Mouse (Mus musculus): ENCODE measurements around the gene A930009A15Rik. TPM values are rescaled to one million over a fixed set of nuclear protein-coding genes. Genes with fewer than 3 reads are reported as not detected.
A peak's percentile ranks its signal among the peaks of the same experiment; 100 is the strongest.

Gene A930009A15Rik
- total RNA-seq, 2 experiments from 2014 or later = not detected

DNA sequence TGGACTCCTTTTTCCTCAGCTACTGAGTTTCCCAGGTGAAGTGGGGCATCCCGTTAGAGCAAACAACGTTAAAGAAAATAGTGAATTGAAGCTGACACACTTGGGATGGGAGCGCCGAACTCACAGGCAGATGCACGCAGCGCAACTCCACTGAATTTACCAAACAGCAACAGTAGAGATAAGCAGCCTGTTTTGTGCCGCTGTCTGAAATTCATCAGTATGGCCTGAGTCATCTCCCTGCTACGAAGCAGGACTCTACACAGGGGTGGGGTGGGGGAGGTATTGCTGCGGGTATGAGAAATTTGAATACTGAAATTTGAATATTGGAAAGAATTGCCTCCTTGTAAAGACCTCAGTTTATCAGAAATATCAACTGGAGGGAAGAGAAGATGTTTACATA, 12.2 kb downstream of the A930009A15Rik start:
- no peak for DNase-seq

DNA sequence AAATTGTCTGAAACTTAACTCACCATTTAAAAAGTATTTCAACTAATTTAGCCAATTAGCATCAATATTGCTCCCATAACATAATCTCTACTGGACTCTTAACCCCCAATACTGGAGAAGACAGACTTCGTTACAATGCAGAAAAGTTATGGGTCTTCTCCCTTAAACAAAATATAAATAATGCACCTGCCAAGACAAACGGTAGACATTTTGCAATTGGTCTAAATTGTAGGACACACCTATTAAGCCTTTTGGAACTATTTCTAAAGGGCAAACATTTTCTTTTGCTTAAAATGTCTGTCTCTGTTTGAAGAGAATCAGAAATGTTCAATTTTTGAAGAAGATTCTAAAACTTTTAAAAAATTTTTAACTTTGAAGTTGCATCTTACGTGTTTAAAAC, 13.3 kb downstream of the A930009A15Rik start:
- DNase-seq = no peak

DNA sequence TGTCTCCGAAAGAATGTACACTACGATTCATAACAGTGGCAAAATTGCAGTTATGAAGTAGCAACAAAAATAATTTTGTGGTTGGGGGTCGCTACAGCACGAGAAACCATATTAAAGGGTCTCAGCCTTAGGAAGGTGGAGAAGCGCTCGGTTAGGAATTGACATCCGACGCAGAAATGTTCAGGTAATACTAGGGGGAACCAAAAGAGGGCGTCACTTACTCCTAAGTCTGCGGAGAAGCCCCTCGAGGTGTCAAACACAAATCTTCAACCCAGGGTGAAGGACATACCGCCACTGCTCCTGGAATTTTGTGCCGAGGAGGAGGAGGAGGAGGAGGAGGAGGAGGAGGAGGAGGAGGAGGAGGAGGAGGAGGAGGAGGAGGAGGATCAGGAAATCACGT, 14.9 kb downstream of the A930009A15Rik start:
- no peak for DNase-seq

DNA sequence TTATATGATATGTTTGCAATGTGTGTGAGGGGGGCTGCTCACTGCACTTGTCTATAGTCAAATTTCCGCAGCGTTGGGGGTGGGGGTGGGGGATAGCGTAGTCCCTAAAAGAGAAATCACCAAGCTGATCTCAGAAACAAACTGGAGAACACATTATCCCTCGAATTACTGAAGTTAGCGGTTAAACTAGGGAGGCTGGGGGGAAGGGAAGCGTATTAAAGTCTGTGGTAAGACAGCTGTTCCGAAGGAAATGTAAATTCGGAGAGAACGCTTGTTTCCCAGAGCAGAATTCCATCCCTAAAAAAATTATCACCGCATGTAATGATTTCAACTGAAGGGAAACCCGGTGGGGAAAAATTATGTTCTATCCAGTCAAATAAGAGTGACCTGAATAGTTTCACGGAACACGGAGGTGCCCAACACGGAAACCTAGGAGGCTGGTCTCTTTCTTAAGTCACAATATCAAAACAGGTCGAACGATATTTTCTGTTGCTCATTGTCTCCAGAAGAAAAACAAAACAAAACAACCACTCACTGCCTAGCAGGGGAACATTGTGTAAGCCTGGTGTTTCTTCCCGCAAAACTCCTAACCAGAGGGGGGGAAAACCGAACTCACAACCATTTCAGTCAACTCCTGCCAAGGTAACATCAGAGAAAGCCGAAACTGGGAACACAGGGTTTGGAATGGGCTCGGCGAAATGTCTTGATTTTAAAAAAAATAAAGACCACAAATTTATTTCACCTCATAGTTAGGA, 15.9 kb downstream of the A930009A15Rik start:
- DNase-seq = no peak

DNA sequence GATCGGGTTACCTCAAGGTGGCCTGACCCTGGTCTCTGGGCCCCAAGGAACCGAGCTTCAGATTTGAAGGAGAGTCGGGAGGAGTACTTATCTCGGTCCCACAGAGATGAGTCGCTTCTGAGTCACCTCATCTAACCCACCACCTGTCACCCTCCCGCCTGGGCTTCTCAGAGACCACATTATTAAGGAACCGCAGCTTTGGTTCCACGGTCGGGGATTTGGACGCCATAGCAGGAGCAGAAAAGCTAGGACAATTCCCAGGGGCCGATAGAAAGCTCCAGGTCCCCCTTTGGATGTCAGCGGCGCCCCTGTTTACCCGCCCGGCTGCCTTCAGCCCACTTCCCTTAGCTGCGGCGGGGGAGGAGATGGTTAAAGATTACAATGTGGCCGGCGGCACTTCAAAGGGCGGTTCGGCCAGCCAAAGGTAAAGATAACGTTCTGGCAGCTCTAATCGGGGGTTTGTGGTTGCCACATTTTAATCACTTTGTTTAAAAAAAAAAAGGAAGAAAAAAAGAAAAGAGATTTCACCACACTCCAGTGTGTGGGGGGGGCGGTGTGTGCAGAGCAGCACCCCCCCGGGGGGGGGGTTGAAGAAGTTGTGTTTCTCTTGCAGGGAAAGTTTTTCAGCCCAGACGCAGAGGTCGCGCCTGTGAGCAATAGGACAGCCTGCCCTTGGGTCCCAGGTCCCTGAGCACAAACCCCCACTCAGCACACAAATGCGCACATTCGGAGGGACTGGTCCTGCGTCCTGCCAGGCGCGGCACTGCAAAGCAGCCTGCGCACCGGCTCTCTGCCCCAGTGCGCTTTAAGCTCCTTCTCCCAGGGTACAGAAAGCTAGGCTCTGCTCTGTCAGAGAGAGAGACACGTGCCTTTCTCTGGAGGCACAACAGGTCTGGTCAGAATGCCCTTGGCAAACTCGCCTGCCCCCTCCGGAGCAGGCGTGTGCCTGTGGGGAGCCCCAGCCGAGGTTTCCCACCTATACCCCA, 16.8 kb downstream of the A930009A15Rik start:
- DNase-seq = peak; percentile 41

DNA sequence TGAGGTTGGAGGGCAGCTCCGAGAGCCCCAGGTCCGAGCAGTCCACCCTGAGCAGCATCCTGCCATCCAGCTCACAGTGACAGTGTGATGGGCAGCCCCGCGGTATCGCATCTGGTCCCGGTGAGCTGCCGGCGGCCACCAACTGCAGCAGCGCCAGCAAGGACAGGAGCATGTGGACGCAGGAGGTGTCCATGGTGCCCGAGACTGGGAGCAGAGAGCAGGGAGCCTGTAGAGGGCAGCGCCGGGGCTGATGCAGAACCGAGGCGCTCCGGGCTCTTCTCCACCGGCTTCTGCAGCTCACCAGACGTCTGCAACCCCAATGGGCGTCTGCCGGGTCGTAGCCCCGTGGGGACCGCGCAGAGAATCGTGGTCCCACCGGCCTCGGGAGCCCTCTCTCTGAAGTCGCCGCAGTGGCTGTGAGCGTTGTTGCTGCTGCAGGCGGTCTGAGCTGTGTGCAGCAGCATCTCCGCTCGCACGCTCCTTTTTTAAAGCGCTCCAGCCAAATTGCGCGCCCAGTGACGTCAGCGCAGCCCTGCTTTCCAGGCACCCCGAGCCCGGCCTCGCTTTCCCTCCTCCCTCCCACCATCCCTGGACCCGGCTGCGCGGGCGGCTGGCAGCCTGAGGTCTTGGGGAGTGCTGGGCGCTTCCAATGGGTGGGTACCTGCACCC, 17.6 kb downstream of the A930009A15Rik start, which contains the start of gene Lgr5:
Gene Lgr5 (minus strand): TSS at position 480 of the 669 bp plus-strand sequence.
- peak; percentile 73 for DNase-seq

DNA sequence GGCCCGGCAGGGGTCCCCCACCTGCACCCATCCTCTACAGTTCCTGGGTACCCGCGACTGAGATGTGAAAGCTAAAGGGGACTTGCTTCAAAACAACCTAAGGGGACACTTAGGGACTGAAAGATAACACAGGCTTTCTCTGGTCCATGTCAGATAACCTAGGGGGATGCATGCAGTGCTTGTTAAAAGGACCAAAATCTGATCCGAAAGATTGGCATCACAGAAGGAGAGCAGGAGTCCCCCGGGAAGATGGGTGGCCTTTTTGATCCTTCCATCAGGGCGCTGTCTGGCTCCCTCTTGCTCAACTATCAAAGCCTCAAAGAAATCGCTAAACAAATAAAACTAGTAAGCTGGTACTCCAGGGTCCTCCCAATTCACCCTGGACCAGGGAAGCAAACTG, 18.2 kb downstream of the A930009A15Rik start:
- DNase-seq = no peak

DNA sequence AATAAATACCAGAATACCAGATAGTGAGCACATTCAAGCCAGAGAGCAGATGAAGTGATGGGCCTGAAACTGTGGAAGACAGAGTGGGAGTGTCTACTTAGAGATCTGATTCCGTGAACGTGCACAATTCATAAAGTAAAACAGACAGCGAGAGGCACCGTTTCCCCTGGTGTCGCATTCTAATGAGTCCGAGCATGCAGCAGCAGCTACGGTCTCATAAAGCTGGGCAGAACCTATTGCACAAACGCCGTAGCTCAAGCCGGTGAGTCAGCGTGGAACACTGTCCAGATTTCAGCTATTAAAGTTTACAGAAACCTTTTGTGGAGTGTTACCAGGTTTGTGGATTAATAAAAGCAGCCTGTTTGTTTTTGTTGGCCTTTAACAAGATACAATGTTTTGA, 23.4 kb downstream of the A930009A15Rik start:
- DNase-seq = peak; percentile 24

DNA sequence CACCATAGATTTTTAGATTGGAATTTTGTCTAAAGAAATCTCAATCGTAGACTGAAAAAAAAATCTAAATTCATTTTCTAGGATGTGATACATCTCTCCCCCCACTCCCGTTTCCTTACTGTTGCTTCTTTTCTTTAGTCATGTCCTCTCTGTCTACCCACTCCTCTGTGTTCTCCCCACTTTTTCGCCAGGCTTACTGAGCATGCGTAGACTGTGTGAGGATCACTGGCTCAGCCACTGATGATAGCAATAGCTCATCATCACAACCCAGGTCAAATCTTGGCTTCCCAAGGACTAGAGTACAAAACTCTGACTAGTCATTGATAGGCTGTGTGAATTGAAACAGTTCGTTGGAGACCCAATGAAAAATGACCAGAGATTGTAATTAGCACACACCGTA, 23.9 kb downstream of the A930009A15Rik start:
- no peak for DNase-seq

DNA sequence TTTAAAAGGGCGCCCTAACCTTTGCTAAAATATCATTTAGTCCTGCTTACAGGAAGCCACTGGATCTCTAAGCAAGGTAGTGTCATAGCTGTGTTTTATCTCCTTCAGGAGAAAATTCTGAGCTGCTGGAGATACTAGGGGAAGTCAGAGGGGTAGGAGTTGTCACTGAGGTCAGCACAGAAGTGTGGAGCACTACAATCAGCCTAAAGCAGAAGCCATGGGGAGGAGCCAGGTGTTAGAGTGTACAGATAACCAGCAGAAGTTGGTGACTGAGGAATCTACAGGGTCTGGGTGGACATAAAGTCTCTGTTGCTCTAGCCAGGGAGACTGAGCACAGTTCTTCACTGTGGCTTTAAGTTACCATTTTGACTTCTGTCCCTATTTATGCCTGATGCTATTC, 26.0 kb downstream of the A930009A15Rik start:
- DNase-seq = no peak

DNA sequence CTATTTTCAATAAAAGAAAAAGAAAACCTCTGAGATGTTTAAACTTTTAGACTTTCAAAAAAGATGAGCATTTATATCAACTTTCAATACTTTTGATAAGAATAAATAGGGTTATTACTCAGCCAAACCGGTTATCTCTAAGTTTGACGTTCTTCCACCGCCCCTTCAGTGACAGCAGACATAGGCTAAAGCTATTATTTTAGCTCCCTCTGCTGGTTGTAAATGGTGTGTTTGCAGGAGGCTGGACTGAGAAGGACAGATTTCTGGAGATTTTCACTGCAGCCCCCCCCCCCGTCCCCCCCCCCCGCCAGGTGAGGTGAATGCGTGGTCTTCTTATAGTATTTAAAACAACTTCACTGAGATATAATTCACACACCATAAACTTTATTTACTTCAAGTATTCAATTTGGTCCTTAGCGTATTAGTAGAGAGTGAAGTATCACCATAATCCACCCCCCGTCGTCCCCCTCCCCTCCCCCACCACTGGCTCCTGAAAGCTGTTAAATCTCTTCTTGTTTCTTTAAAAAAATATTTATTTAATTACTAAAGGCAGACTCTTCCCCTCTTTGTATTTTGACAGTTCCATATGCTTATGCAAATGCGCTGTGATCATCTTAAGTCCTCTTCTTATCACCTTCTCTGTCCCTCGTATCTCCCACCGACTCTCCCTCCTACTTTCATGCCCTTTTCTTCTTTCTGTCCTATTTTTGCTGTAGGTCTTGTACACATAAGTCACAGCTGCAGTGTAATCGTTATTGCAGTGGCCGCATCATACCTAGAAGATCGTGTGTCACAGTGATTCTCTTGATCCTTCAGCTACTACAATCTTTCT, 47.9 kb downstream of the A930009A15Rik start:
- DNase-seq = peak; percentile 40

DNA sequence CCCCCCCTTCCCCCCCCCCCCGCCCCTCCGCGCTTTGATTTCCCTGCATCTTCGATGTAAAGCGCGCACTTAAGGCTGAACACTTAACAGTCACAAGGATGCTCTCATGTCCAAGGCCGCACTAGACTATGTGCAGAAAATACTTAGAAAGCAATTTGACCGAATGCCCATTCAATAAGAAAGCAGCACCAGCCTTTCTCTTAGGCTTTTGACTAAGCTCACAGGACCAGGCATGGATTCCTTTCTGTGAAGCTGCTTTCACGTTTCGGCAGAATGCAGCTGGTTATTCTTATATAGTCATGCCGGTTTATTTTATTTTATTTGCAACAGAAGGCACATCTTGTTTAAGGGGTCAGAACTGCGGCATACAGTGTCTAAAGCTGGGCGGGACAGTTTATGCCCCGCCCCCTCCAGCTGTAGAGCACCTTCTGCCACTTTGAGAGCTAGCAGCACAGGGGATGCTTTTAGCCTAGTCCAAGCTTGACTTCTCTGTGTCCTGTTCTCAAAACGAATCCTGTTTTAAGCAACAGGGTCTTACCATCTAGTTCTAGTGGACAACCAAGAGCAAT, 48.6 kb downstream of the A930009A15Rik start:
- no peak for DNase-seq

DNA sequence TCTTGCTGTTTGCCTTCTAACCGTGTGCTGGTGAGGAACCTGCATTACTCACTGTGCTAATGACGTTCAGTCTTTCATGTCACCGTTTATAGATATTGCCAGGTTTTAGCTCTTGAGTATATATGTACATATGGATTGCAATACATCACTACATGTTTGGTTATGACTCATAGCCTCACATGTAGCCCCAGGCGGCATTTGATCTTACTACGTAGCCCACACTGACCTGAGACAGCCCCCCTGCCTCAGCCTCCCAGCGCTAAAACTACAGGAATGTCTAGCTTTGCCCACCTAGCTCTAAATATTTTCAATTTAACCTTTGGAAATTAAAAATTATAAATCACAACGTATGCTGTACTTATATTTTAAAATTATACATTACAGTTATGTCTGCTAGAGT, 53.7 kb downstream of the A930009A15Rik start:
- no peak for DNase-seq

DNA sequence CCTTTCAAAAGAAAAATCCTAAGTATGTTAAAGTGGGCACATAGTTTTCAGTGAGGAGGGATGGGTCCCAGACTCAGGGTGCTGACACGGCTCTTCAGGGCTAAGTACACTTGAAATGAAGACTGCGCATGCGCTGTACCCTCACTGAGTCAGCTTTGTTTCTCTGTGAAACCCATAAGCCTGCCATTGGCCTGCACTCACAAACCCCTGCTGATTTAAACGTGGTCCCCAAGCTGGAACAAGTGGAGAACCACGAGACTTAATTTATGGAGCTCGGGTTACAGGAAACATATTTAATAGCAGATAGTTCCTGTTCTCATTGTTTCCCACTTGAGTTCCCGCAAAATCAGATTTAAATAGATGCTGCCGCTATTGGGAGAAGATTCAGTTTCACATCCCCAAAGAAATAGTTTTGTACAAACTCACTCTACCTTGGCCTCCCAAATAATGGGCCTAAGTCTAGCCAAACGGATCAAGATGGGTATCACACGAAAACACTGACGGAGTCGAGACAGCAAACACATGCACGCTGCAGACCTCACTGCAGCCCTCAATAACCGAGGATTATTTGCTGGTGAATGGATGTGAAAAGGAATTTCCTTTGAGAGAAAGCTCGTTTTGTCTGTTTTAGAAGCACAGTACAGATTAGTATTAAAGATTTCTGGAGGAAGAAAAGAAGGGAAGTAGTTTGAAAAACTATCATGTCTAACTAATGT, 54.3 kb downstream of the A930009A15Rik start:
- no peak for DNase-seq

DNA sequence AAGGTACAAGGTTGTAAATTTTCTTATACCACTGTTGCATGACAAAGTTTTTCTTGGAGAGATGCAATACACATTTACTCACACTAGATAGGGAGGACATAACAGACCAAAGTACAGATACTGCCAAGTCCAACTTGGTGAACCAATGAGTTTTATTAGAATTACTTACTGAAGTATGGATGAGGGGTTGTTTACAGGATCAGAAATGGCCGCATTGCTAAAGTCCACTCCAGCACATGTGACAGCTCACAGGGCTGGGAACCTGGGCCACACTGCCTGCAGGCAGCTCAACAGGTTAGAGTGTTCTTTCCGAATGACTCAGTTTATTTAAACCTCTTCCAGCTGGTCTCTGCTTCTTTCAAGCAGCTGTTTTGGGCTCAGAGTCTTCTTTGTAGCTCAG, 55.2 kb downstream of the A930009A15Rik start:
- no peak for DNase-seq

DNA sequence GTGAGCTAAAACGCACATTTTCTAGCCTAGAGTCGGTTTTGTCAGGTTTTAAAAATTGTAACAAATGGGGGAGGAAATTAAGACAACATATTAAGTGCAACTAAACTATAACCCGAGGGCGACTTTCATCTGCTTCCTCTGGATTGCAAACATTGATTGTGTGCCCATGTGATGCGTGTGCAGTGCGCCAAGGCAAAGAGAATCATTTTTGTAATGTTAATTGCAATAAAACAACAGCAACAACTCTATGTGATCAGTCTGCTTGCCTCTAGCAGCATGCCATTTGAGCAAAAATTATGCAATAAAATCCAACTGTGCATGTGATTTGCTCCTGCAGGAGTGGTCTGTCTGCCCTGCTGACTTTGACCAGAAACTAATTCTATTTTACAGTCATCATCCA, 56.9 kb downstream of the A930009A15Rik start:
- no peak for DNase-seq

Data from adrenal gland, postnatal 10 days (tissue).